Mouse (Mus musculus) T-helper 17 cell (primary cell): Measurements from ENCODE around the gene Bace1.
"Not testable (repeated sequence)": the region's sequence is repeated elsewhere in the genome, so short reads cannot be mapped to it uniquely, and the experiment has no call there.

ENCODE experiments used
- in situ Hi-C, 2 experiments: fragments of 300-600 bp; cut with MboI, MseI; formaldehyde crosslinking; loops; 1 replicate in 1 of 2; 2 replicates in 1 of 2; pipeline ENCODE4 v1.15.1; 2025; ENCODE audit warnings: high pct_unique_total_duplicates in 2 of 2

The Bace1 gene

GRCm38 (mm10) chr9:45833461-45833860 lies 4.9 kb upstream of the Bace1 start:
- in situ Hi-C loops = no loop called here

GRCm38 (mm10) chr9:45838069-45838433 lies 329 bp upstream of the Bace1 start:
- in situ Hi-C loops = no loop called here

- in situ Hi-C loops = no loop called here
These were observed 980 bp downstream of the Bace1 start for GRCm38 (mm10) chr9:45839139-45839981.

GRCm38 (mm10) chr9:45839982-45840300 lies 1.6 kb downstream of the Bace1 start:
- in situ Hi-C loops = no loop called here

- in situ Hi-C loops = no loop called here
These were observed 2.0 kb downstream of the Bace1 start for GRCm38 (mm10) chr9:45840331-45840730.

- in situ Hi-C loops = no loop called here
These were observed 3.1 kb downstream of the Bace1 start for GRCm38 (mm10) chr9:45841458-45841857.

GRCm38 (mm10) chr9:45843007-45843406 lies 4.6 kb downstream of the Bace1 start:
- in situ Hi-C loops = no loop called here

GRCm38 (mm10) chr9:45843780-45844179 lies 5.4 kb downstream of the Bace1 start:
- in situ Hi-C loops = no loop called here

- in situ Hi-C loops = no loop called here
These were observed 7.2 kb downstream of the Bace1 start for GRCm38 (mm10) chr9:45845541-45845940.

- in situ Hi-C loops = not testable (repeated sequence)
These were observed 7.8 kb downstream of the Bace1 start for GRCm38 (mm10) chr9:45846176-45846575.

- in situ Hi-C loops = no loop called here
These were observed 8.6 kb downstream of the Bace1 start for GRCm38 (mm10) chr9:45846891-45847460.

GRCm38 (mm10) chr9:45849528-45850408 lies 11.4 kb downstream of the Bace1 start:
- in situ Hi-C loops = no loop called here

GRCm38 (mm10) chr9:45850528-45851155 lies 12.3 kb downstream of the Bace1 start:
- in situ Hi-C loops = no loop called here

GRCm38 (mm10) chr9:45851330-45851729 lies 12.9 kb downstream of the Bace1 start:
- in situ Hi-C loops = no loop called here

GRCm38 (mm10) chr9:45851776-45852175 lies 13.4 kb downstream of the Bace1 start:
- in situ Hi-C loops = no loop called here

GRCm38 (mm10) chr9:45853695-45854094 lies 15.3 kb downstream of the Bace1 start:
- in situ Hi-C loops = no loop called here

- in situ Hi-C loops = no loop called here
These were observed 15.8 kb downstream of the Bace1 start for GRCm38 (mm10) chr9:45854136-45854535.

GRCm38 (mm10) chr9:45859364-45859763 lies 21.0 kb downstream of the Bace1 start:
- in situ Hi-C loops = no loop called here

GRCm38 (mm10) chr9:45861813-45862212 lies 23.4 kb downstream of the Bace1 start:
- in situ Hi-C loops = no loop called here

- in situ Hi-C loops = no loop called here
These were observed 30.8 kb downstream of the Bace1 start for GRCm38 (mm10) chr9:45869181-45869580.

GRCm38 (mm10) chr9:45870265-45870664 lies 31.9 kb downstream of the Bace1 start:
- in situ Hi-C loops = no loop called here

- in situ Hi-C loops = no loop called here
These were observed 39.5 kb downstream of the Bace1 start for GRCm38 (mm10) chr9:45877928-45878327.
